Mouse (Mus musculus): Measurements from ENCODE around the gene Lonp2. TPM values are rescaled to one million over a fixed set of nuclear protein-coding genes. Genes with fewer than 3 reads are reported as not detected.

Lonp2 gene
- total RNA-seq (2014; fragmentation: Nextera tagmentation) = 45.0 and 53.9 TPM in 2 replicates
- total RNA-seq (2017) = 76.4 and 77.0 TPM in 2 replicates

DNA sequence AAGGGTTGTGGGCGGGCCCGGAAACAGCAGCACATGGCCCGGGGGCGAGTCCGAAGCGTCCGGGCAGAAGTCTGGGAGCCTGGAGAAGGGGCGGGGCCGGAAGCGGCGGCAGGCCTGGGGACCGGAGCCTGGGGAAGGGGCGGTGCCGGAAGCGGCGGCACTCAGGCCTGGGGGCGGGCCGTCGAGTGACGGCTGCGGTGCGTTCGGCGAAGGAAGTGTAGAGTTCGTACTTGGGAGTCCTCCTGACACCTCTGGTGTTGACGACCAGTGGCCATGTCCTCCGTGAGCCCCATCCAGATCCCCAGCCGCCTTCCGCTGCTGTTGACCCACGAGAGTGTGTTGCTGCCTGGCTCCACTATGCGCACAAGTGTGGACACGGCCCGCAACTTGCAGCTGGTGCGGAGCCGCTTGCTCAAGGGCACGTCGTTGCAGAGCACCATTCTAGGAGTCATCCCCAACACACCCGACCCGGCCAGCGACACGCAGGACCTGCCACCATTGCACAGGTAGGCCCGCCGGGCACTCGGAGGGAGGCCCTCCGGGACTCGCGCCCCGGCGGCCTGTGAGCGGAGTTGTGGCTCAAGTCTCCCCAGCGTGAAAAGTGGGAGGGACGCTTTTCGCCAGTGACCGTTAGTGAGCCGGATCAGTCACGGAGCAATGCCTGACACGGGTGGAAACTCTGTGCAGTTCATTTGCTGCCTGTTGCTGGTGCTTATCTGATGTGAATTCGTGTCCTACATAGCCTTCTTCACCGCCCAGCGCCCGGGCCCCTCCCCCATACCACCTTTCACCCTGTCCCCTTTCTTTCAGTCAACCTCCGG is at the start of gene Lonp2:
Lonp2 (plus strand) TSS at position 133 of the 821 bp plus-strand sequence.
- ATAC-seq (replicated peaks; ENCODE audit: low FRiP score, low TSS enrichment, poor library complexity, severe bottlenecking) = peak; percentile 97

DNA sequence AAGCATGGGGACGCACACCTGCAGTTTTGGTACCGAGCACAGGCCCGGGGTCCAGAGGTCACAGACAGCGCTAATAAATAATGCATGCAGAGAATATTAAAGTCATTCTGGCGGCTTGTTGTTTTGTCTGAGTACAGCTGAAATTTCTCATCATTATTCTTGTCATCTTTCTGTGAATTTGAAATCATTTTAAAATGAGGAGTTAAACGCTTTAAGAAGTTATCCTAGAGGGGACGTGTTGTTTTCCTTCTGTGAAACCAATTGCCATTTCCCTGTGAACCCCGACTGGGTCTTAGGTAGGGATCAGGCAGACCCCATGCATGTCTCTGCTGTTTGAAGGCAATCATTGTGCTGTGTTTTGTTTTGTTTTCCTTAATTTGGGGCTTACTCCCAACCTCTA is 46.3 kb upstream of the Lonp2 start:
- no peak for ATAC-seq (replicated peaks; ENCODE audit: low FRiP score, low TSS enrichment, poor library complexity, severe bottlenecking)

- no peak for ATAC-seq (replicated peaks; ENCODE audit: low FRiP score, low TSS enrichment, poor library complexity, severe bottlenecking)
Measured at GRCm38 (mm10) chr8:86578076-86578475, 45.8 kb upstream of the Lonp2 start.

GRCm38 (mm10) chr8:86578693-86579092 is 45.1 kb upstream of the Lonp2 start:
- no peak for ATAC-seq (replicated peaks; ENCODE audit: low FRiP score, low TSS enrichment, poor library complexity, severe bottlenecking)

DNA sequence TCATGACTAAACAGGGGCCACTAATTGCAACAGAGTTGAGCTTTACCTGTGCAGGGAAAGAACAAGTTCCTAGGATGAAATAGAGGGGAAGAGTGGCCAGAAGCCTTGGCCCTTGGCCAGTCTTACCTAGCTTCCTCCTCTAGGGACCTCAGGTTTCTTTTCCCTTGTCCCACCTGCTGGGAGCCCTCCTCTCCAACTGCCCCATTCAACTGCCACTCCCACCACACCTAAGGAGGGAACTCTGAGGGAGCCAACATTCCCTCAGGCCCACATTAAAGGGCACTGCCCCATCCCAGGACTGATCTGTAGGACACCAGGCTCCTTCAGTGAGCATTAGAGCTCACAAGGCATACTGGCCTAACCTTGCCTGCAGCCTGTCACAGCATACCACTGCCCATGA is 43.4 kb upstream of the Lonp2 start, which contains the start of gene Abcc12:
Abcc12 (minus strand) TSS at position 229 of the 400 bp plus-strand sequence.
- ATAC-seq (replicated peaks; ENCODE audit: low FRiP score, low TSS enrichment, poor library complexity, severe bottlenecking) = no peak

GRCm38 (mm10) chr8:86581921-86582331 is 41.9 kb upstream of the Lonp2 start:
- ATAC-seq (replicated peaks; ENCODE audit: low FRiP score, low TSS enrichment, poor library complexity, severe bottlenecking) = no peak

DNA sequence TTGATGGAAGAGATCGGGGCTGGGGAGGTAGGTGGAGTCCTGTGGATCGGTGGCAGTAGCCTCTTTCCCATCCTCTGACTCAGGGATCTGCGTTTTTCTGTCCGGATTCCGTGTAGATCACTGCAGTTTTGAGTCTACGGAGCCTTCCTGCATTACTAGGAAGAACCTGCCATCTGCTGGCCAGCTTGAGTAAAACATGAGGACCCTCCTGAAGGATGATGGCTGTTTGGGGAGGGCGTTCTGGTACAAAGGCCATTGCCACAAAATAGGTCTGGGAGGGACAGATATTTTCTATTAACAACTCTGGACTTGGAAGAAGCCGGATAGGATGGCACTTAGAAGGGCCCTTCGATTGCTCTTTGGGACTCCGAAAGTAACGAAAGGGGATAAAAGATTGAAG is 38.7 kb upstream of the Lonp2 start:
- ATAC-seq (replicated peaks; ENCODE audit: low FRiP score, low TSS enrichment, poor library complexity, severe bottlenecking) = peak; percentile 88

DNA sequence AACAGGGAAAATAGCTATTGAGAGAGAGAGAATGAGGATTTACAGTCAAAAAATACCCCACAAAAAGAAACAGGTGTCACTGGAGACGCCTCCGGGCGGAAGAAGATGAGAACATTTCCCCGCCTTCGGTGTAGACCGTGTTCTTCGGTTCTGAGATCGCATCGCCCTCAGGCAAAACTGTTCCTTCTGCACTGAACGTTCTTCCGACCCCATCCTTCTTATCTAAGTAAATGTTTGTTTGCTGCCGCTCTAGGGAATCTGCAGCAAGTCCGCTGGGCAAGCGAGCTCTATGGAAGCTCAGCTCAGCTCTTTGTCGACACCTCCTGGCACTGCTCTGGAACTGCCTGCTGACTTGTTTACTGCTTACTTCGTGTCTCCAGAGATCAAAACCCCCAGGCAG is 38.3 kb upstream of the Lonp2 start:
- ATAC-seq (replicated peaks; ENCODE audit: low FRiP score, low TSS enrichment, poor library complexity, severe bottlenecking) = peak; percentile 97

- no peak for ATAC-seq (replicated peaks; ENCODE audit: low FRiP score, low TSS enrichment, poor library complexity, severe bottlenecking)
Measured at GRCm38 (mm10) chr8:86586058-86586457, 37.8 kb upstream of the Lonp2 start.

DNA sequence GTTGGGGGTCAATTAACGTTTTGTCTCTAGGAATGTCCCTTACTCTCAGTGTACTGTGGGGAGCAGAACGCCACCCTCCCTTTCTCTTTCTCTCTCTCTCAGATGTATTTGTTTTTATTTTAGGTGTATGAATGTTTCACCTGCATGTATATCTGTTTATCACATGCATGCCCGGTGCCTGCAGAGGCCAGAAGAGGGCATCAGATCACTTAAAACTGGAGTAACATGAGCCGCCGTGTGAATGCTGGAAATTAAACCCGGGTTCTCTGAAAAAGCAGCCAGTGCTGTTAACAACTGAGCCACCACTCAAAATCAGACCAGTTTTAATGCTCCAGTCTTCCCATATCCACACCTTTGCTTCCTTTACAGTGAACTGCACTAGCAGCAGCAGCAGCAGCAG is 37.2 kb upstream of the Lonp2 start:
- ATAC-seq (replicated peaks; ENCODE audit: low FRiP score, low TSS enrichment, poor library complexity, severe bottlenecking) = no peak

DNA sequence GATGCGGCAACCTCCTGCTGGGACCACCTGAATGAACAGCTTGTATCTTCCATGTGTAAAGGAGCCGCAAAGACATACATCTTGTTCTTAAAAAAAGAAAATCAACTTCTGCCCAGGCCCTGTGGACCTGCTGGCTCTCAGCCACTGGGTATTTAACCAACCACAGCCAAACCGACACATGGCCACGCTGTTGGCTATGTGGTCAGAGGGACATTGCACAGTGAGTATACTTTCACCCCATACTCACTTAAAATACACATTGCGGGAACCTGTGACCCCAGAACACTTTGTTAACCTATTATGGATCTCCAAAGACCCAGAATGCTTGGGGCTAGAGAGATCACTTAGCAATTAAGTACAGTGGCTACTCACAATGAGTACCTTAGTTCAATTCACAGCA is 35.5 kb upstream of the Lonp2 start:
- ATAC-seq (replicated peaks; ENCODE audit: low FRiP score, low TSS enrichment, poor library complexity, severe bottlenecking) = no peak

GRCm38 (mm10) chr8:86593099-86593498 is 30.7 kb upstream of the Lonp2 start:
- ATAC-seq (replicated peaks; ENCODE audit: low FRiP score, low TSS enrichment, poor library complexity, severe bottlenecking) = peak; percentile 29; the same call in 1 of the 2 replicates

DNA sequence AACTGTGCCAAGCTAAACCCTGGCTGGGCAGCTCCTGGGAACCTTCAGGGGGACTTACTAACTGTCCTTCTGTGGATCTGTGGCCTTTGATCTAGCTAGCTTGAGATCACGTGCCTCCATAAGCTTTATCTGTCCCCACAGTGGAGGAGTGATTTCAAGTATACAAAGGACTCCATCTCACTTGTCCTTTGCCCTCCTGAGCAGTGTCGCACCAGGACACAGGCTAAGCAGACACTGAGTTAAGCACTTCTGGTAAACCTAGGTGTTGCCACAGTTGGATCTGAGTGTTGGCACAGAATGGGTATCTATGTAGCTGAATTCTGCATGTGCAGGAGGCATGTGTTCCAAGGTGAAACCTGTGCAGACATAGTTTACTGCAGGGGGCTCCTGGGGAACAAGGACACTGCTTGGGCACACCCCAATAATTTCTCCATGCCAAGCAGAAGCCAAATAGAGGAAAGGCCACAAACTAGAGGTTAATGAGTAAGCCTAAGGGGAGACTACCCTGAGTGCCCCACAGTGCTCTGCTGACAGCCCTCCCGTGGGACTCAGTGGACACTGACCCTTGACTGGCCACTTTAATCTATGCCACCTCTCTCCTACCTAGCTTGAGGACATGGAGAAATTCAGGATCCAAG is 29.6 kb upstream of the Lonp2 start:
- no peak for ATAC-seq (replicated peaks; ENCODE audit: low FRiP score, low TSS enrichment, poor library complexity, severe bottlenecking)

GRCm38 (mm10) chr8:86595671-86596070 is 28.2 kb upstream of the Lonp2 start:
- no peak for ATAC-seq (replicated peaks; ENCODE audit: low FRiP score, low TSS enrichment, poor library complexity, severe bottlenecking)

- no peak for ATAC-seq (replicated peaks; ENCODE audit: low FRiP score, low TSS enrichment, poor library complexity, severe bottlenecking)
Measured at GRCm38 (mm10) chr8:86597681-86598080, 26.2 kb upstream of the Lonp2 start.

GRCm38 (mm10) chr8:86599299-86599698 is 24.5 kb upstream of the Lonp2 start:
- ATAC-seq (replicated peaks; ENCODE audit: low FRiP score, low TSS enrichment, poor library complexity, severe bottlenecking) = no peak

DNA sequence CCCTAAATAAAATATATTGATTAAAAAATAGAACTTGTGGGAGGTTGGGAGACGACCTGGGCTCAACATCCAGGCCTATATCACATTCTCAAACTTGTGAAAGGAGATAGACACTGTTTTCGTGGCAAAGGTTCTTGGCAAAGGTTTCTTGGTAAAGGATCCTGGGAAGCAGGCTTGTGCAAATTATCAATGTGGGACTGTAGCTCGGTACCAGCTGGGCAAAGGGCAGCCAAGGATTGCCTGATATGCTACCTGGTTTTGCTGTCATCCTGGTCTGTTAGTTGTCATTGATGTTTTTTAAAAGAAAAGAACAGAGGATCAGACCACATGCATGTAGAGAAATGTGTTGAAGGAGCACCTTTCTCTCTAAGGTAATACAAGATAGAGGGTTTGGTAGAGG is 23.5 kb upstream of the Lonp2 start:
- no peak for ATAC-seq (replicated peaks; ENCODE audit: low FRiP score, low TSS enrichment, poor library complexity, severe bottlenecking)

DNA sequence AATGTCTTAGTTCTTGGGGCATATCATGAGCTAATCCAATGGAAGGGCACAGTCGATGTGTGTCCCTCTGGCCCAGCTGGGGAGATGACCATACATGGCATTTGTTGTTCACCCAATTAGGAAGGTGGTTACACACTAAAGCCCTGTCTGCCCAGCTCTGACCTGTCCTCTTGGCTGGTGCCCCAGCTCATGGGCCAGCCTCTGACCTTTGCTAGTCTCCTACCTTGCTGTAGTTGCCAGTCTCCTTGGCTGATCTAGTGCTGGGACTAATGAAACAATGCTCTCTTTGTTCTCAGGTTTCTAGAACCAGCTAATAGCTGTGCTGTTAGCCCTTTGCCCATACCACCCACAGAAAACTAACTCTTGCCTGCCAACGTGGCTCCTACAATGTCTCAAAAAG is 20.7 kb upstream of the Lonp2 start:
- ATAC-seq (replicated peaks; ENCODE audit: low FRiP score, low TSS enrichment, poor library complexity, severe bottlenecking) = no peak

DNA sequence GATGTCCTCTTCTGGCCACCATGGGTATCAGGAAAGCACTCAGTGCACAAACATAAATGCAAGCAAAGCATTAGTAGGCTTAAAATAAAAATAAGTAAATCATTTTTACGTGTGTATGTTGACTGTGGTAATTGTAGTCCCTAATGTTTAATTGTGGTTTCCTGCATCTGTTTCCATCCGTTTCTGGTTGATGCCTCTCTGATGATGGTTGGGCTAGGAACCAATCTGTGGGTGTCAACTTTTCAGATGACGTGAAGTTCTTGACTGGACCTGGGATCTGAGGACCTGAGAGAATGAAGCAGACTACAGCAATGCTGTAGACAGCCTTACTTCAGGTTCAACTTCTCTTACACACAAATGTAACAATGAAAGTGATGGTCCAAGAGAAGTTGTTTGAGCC is 19.2 kb upstream of the Lonp2 start:
- ATAC-seq (replicated peaks; ENCODE audit: low FRiP score, low TSS enrichment, poor library complexity, severe bottlenecking) = no peak

- no peak for ATAC-seq (replicated peaks; ENCODE audit: low FRiP score, low TSS enrichment, poor library complexity, severe bottlenecking)
Measured at GRCm38 (mm10) chr8:86613798-86614197, 10.0 kb upstream of the Lonp2 start.

All from megakaryocyte-erythroid progenitor cell, adult 5-6 weeks (primary cell).